Mouse (Mus musculus): ENCODE measurements around the gene Pitpnm2. TPM values are rescaled to one million over a fixed set of nuclear protein-coding genes. Genes with fewer than 3 reads are reported as not detected.
A peak's percentile ranks its signal among the peaks of the same experiment; 100 is the strongest.
"Not testable (repeated sequence)": the region's sequence is repeated elsewhere in the genome, so short reads cannot be mapped to it uniquely, and the experiment has no call there.

Pitpnm2 gene
- 3.4 and 3.5 TPM in 2 replicates for polyA plus RNA-seq (2014; fragmentation: Nextera tagmentation; extraction: Ambion mirVana)

GRCm38 (mm10) chr5:124249614-124250591, at the start of gene Pitpnm2:
Gene Pitpnm2 (minus strand): TSS chr5:124249760.
- WGBS, result under 1% methylated on average over 47 of the region's 90 CpGs
- DNase-seq (ENCODE audit: low spot score), result peak; percentile 74
- Histone ChIP-seq H3K4me1 (ENCODE audit: control insufficient read depth, insufficient read depth, low read length) (no peaks in the 10 kb centered on the region), H3K36me3 (replicated peaks; ENCODE audit: control insufficient read depth, insufficient read depth, low read depth, low read length) (no peaks in the 10 kb centered on the region), H3K9me3 (replicated peaks; ENCODE audit: control insufficient read depth, low read length) (no peaks in the 10 kb centered on the region), H3K4me3 (ENCODE audit: low read depth, low read length) (peak within 1 kb of the TSS; percentile 66), H3K27ac (replicated peaks; ENCODE audit: low read depth, low read length) (peak within 1 kb of the TSS; percentile 48), H3K9ac (replicated peaks; ENCODE audit: low read length) (peak within 1 kb of the TSS; percentile 88), H3K4me2 (ENCODE audit: low read depth, low read length) (peak within 1 kb of the TSS; percentile 92), H3K27me3 (ENCODE audit: control insufficient read depth, insufficient read depth, low read length) (no peaks in the 10 kb centered on the region)
- peak; percentile 54; the same call in 1 of the 2 replicates for ATAC-seq (replicated peaks; ENCODE audit: insufficient number of reproducible peaks, low FRiP score, low TSS enrichment, low read depth)

DNA sequence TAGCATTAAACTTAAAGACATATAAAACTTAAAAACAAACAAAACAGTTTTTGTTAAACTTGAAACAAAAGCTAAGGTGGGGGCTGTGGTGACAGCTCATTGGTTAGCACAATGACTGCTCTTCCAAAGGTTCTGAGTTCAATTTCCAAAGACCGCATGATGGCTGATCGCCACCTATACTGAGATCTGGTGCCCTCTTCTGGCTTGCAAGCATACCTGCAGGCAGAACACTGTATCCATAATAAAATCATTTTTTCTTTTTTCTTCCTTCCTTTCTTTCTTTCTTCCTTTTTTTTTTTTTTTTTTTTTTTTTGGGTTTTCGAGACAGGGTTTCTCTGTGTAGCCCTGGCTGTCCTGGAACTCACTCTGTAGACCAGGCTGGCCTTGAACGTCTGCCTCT, 49.7 kb upstream of the Pitpnm2 start:
- H3K36me3 ChIP-seq (replicated peaks; ENCODE audit: control insufficient read depth, insufficient read depth, low read depth, low read length), result not testable (repeated sequence)

DNA sequence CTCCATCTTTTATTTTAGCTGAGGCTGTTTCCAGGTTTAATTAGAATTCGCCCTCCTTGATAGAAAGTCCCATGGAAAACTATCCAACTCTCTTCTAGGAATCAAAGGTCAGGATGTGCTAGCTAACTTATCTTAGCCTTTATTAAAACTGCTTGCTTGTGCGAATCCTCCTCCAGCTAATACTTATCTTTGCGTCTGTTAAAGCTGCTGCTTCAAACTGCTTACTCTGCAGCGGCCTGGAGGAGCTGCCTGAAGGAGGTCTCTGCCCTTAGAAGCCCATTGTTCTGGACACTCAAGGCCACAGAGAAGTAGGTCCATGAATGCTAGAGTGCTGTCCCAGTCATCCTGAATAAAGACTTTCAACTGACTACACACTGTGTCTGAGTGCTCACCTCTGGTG, 46.9 kb upstream of the Pitpnm2 start:
- Histone ChIP-seq H3K27me3 (ENCODE audit: control insufficient read depth, insufficient read depth, low read length) (no peaks in the 10 kb centered on the region), H3K27ac (replicated peaks; ENCODE audit: low read depth, low read length) (no peak overlapping the region), H3K9me3 (replicated peaks; ENCODE audit: control insufficient read depth, low read length) (no peaks in the 10 kb centered on the region), H3K4me1 (ENCODE audit: control insufficient read depth, insufficient read depth, low read length) (no peaks in the 10 kb centered on the region), H3K4me2 (ENCODE audit: low read depth, low read length) (no peak overlapping the region), H3K4me3 (ENCODE audit: low read depth, low read length) (no peak overlapping the region), H3K9ac (replicated peaks; ENCODE audit: low read length) (no peak overlapping the region), H3K36me3 (replicated peaks; ENCODE audit: control insufficient read depth, insufficient read depth, low read depth, low read length) (peaks cover 12% of the 10 kb centered on the region)
- WGBS, result 96% methylated on average over 4 of the region's 4 CpGs
- ATAC-seq (replicated peaks; ENCODE audit: insufficient number of reproducible peaks, low FRiP score, low TSS enrichment, low read depth) (no peak), DNase-seq (ENCODE audit: low spot score) (no peak)

More for the DNA sequence above, 49.7 kb upstream of the Pitpnm2 start:
- H3K9ac ChIP-seq (replicated peaks; ENCODE audit: low read length); H3K4me1 ChIP-seq (ENCODE audit: control insufficient read depth, insufficient read depth, low read length); H3K4me2 ChIP-seq (ENCODE audit: low read depth, low read length); H3K27ac ChIP-seq (replicated peaks; ENCODE audit: low read depth, low read length); ATAC-seq (replicated peaks; ENCODE audit: insufficient number of reproducible peaks, low FRiP score, low TSS enrichment, low read depth); H3K4me3 ChIP-seq (ENCODE audit: low read depth, low read length); H3K27me3 ChIP-seq (ENCODE audit: control insufficient read depth, insufficient read depth, low read length); H3K9me3 ChIP-seq (replicated peaks; ENCODE audit: control insufficient read depth, low read length): not testable (repeated sequence)
- 62% methylated on average over 4 of the region's 4 CpGs for WGBS
- peak; percentile 44 for DNase-seq (ENCODE audit: low spot score)

- no peaks in the 10 kb centered on the region for H3K9me3 ChIP-seq (replicated peaks; ENCODE audit: control insufficient read depth, low read length)
- H3K36me3 ChIP-seq (replicated peaks; ENCODE audit: control insufficient read depth, insufficient read depth, low read depth, low read length), result peaks cover 15% of the 10 kb centered on the region
- no peaks in the 10 kb centered on the region for H3K4me1 ChIP-seq (ENCODE audit: control insufficient read depth, insufficient read depth, low read length)
- DNase-seq (ENCODE audit: low spot score), result no peak
- H3K27me3 ChIP-seq (ENCODE audit: control insufficient read depth, insufficient read depth, low read length), result no peaks in the 10 kb centered on the region
- ATAC-seq (replicated peaks; ENCODE audit: insufficient number of reproducible peaks, low FRiP score, low TSS enrichment, low read depth), result no peak
- H3K9ac ChIP-seq (replicated peaks; ENCODE audit: low read length), result no peak overlapping the region
- WGBS, result 91% methylated on average over 5 of the region's 5 CpGs
- no peak overlapping the region for H3K4me3 ChIP-seq (ENCODE audit: low read depth, low read length)
- no peak overlapping the region for H3K4me2 ChIP-seq (ENCODE audit: low read depth, low read length)
- H3K27ac ChIP-seq (replicated peaks; ENCODE audit: low read depth, low read length), result no peak overlapping the region
Observed at GRCm38 (mm10) chr5:124293967-124294366, 44.4 kb upstream of the Pitpnm2 start.

DNA sequence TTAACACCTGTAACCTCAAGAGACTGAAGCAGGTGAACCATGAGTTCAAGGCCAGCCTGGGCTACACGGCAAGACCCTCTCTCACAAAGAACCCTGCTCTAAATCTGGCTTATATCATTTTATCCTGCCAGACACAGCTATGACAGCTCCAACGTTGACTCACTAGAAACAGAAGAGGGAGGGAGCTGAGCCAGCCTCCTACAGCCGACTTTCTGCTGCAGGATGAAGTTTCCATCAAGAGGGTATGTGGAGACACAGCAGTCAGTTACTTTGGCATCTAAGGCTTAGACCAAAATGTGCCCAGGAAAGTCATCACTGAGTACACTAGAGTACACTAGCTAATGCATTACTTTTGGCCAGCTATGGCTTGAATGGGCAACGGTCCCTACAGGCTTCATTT, 40.7 kb upstream of the Pitpnm2 start:
- DNase-seq (ENCODE audit: low spot score), result no peak
- no peak overlapping the region for H3K27ac ChIP-seq (replicated peaks; ENCODE audit: low read depth, low read length)
- 90% methylated on average over 4 of the region's 4 CpGs for WGBS

GRCm38 (mm10) chr5:124287616-124288247, 38.2 kb upstream of the Pitpnm2 start:
- ATAC-seq (replicated peaks; ENCODE audit: insufficient number of reproducible peaks, low FRiP score, low TSS enrichment, low read depth) (no peak), DNase-seq (ENCODE audit: low spot score) (no peak)
- H3K9me3 ChIP-seq (replicated peaks; ENCODE audit: control insufficient read depth, low read length), result no peaks in the 10 kb centered on the region
- H3K27me3 ChIP-seq (ENCODE audit: control insufficient read depth, insufficient read depth, low read length), result no peaks in the 10 kb centered on the region
- H3K36me3 ChIP-seq (replicated peaks; ENCODE audit: control insufficient read depth, insufficient read depth, low read depth, low read length), result peaks cover 7% of the 10 kb centered on the region
- H3K4me2 ChIP-seq (ENCODE audit: low read depth, low read length), result no peak overlapping the region
- H3K4me3 ChIP-seq (ENCODE audit: low read depth, low read length), result no peak overlapping the region
- H3K27ac ChIP-seq (replicated peaks; ENCODE audit: low read depth, low read length), result no peak overlapping the region
- H3K4me1 ChIP-seq (ENCODE audit: control insufficient read depth, insufficient read depth, low read length), result no peaks in the 10 kb centered on the region
- 97% methylated on average over 6 of the region's 6 CpGs for WGBS
- H3K9ac ChIP-seq (replicated peaks; ENCODE audit: low read length), result no peak overlapping the region

More for the DNA sequence above, 40.7 kb upstream of the Pitpnm2 start:
- ATAC-seq (replicated peaks; ENCODE audit: insufficient number of reproducible peaks, low FRiP score, low TSS enrichment, low read depth), result no peak
- Histone ChIP-seq H3K4me2 (ENCODE audit: low read depth, low read length) (no peak overlapping the region), H3K9me3 (replicated peaks; ENCODE audit: control insufficient read depth, low read length) (no peaks in the 10 kb centered on the region), H3K36me3 (replicated peaks; ENCODE audit: control insufficient read depth, insufficient read depth, low read depth, low read length) (peaks cover 11% of the 10 kb centered on the region), H3K9ac (replicated peaks; ENCODE audit: low read length) (no peak overlapping the region), H3K4me1 (ENCODE audit: control insufficient read depth, insufficient read depth, low read length) (no peaks in the 10 kb centered on the region), H3K4me3 (ENCODE audit: low read depth, low read length) (no peak overlapping the region), H3K27me3 (ENCODE audit: control insufficient read depth, insufficient read depth, low read length) (no peaks in the 10 kb centered on the region)

DNA sequence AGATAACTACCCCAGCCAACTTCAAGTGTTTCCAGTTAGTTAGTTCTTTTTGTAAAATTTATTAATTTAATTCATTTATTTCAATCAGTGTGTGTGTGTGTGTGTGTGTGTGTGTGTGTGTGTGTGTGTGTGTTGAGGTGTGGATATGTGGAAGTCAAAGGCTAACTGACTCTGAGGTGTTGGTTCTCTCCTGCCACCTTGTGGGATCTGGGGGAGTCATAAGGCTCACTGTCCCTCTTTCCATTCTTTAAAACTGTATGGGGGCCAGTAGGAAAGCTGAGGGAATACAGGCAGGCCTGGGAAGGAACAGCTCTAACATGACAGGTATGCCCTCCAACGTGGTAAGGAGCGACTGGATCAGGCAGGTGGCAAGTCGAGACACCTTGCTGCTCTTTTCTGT, 34.8 kb upstream of the Pitpnm2 start:
- 68% methylated on average over 3 of the region's 3 CpGs for WGBS
- Histone ChIP-seq H3K36me3 (replicated peaks; ENCODE audit: control insufficient read depth, insufficient read depth, low read depth, low read length) (peaks cover 10% of the 10 kb centered on the region), H3K9me3 (replicated peaks; ENCODE audit: control insufficient read depth, low read length) (no peaks in the 10 kb centered on the region), H3K9ac (replicated peaks; ENCODE audit: low read length) (no peak overlapping the region), H3K27ac (replicated peaks; ENCODE audit: low read depth, low read length) (no peak overlapping the region), H3K4me3 (ENCODE audit: low read depth, low read length) (no peak overlapping the region), H3K4me1 (ENCODE audit: control insufficient read depth, insufficient read depth, low read length) (no peaks in the 10 kb centered on the region), H3K4me2 (ENCODE audit: low read depth, low read length) (no peak overlapping the region), H3K27me3 (ENCODE audit: control insufficient read depth, insufficient read depth, low read length) (no peaks in the 10 kb centered on the region)
- peak; percentile 23 for DNase-seq (ENCODE audit: low spot score)
- ATAC-seq (replicated peaks; ENCODE audit: insufficient number of reproducible peaks, low FRiP score, low TSS enrichment, low read depth), result no peak

DNA sequence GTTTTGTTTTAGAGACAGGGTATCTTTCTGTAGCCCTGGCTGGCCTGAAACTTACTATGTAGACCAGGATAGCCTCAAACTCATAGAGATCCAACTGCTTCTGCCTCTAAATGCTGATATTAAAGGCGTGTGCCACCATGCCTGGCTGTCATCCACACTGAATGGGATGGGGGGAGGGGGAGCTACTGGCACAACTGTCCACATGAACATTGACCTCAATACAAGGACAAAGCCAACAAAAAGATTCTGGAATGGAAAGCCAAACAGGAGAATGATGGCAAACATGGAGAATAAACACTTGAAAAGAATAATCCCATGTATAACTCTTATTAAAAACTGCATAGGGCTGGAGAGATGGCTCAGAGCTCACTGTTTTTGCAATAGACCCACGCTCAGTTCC, 33.3 kb upstream of the Pitpnm2 start:
- Histone ChIP-seq H3K27ac (replicated peaks; ENCODE audit: low read depth, low read length) (no peak overlapping the region), H3K9me3 (replicated peaks; ENCODE audit: control insufficient read depth, low read length) (no peaks in the 10 kb centered on the region), H3K36me3 (replicated peaks; ENCODE audit: control insufficient read depth, insufficient read depth, low read depth, low read length) (peaks cover 8% of the 10 kb centered on the region; the same call in 1 of the 2 replicates), H3K4me2 (ENCODE audit: low read depth, low read length) (no peak overlapping the region), H3K4me3 (ENCODE audit: low read depth, low read length) (no peak overlapping the region), H3K4me1 (ENCODE audit: control insufficient read depth, insufficient read depth, low read length) (no peaks in the 10 kb centered on the region), H3K9ac (replicated peaks; ENCODE audit: low read length) (no peak overlapping the region), H3K27me3 (ENCODE audit: control insufficient read depth, insufficient read depth, low read length) (no peaks in the 10 kb centered on the region)
- DNase-seq (ENCODE audit: low spot score) (no peak), ATAC-seq (replicated peaks; ENCODE audit: insufficient number of reproducible peaks, low FRiP score, low TSS enrichment, low read depth) (no peak)
- WGBS, result 85% methylated on average over 2 of the region's 2 CpGs
